Mouse (Mus musculus): ENCODE results near the gene Tmem100. TPM values are rescaled to one million over a fixed set of nuclear protein-coding genes. Genes with fewer than 3 reads are reported as not detected.
A peak's percentile ranks its signal among the peaks of the same experiment; 100 is the strongest.

Gene Tmem100
- 169 and 219 TPM in 2 replicates for polyA plus RNA-seq (2012; rRNA removed)

DNA sequence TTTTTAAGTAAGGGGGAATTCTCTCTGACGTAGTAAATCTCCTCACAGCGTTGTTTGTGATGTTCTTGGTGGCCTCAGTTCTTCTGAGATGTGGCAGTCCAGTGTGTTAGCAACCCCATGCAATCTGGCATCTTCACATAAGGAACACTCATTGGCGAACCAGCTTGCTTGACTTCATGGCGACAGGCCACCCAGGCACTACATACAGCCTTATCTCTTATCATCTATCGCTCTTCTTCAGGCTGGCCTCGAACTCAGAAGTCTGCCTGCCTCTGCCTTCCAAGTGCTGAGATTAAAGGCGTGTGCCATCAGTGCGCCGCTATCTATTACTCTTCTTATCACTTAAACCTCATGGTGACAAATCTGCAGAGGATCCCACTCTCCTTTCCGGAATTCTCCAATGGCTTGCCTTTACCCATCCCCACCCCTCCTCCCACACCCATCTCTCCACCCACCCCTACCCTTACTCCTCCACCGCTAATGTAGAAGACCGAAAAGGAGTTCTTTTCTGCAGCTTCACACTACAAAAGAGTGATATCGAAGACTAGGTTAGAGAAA is at the start of gene Tmem100:
Tmem100 (plus strand) TSS at position 508 of the 558 bp plus-strand sequence.
- no peak for DNase-seq
- TF ChIP-seq CTCF (IDR thresholded peaks at IDR 0.05; ENCODE audit: insufficient read depth, low read length) (no peak), POLR2A (IDR thresholded peaks at IDR 0.05; ENCODE audit: borderline replicate concordance, extremely low read depth, low read depth, low read length) (0 out of 2 replicates have a peak, but pooled peaks have one; percentile 1)
- H3K4me3 ChIP-seq (replicated peaks; ENCODE audit: extremely low read depth, low read depth, low read length), result peak within 1 kb of the TSS; percentile 84
- H3K4me1 ChIP-seq (ENCODE audit: control insufficient read depth, insufficient read depth, low read length), result peaks cover 6% of the 10 kb centered on the region; the same call in 1 of the 2 replicates
- WGBS, result 28% methylated on average over 13 of the region's 13 CpGs

DNA sequence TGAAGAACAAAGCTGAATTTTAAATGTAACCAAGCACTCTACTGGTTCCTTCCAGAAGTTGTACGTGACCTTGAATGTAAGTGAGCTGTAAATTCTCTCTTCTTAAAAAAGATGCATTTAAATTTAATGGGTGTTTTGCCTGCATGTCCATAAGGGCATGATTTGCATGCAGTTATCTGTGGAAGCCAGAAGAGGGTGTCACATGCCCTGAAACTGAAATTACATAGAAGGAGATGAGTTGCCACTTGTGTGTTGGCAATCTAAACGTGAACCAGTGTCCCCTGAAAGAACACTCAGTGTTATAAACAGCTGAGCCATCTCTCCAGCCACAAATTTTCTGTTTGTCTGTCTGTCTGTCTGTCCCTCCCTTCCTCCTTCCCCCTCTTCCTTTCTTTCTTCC is 47.2 kb upstream of the Tmem100 start:
- DNase-seq, result no peak
- WGBS, result 73% methylated on average over 2 of the region's 2 CpGs

DNA sequence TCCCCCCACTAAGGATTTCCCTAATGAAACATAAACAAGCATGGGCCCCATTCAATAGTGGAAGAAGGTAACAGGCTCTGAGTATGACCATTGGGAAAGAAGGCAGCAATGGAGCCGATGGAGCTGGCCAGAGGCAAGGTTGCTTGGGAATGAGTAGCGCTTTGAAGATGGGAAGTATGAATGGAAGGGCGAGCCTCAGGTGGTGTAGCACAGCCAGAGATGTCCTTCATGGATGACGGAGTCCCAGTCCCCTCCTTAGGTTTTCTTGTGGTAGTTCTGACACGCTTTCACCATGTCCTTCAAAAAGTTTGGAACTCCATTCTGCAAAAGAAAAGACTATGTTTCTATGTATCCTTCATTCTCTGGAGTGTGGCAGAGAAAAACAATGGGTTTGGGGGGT is 45.7 kb upstream of the Tmem100 start:
- H3K4me3 ChIP-seq (replicated peaks; ENCODE audit: extremely low read depth, low read depth, low read length), result no peak overlapping the region
- peaks cover under 1% of the 10 kb centered on the region; the same call in 1 of the 2 replicates for H3K4me1 ChIP-seq (ENCODE audit: control insufficient read depth, insufficient read depth, low read length)
- no peak for DNase-seq
- WGBS, result 96% methylated on average over 5 of the region's 5 CpGs
- no peak for TF ChIP-seq POLR2A (IDR thresholded peaks at IDR 0.05; ENCODE audit: borderline replicate concordance, extremely low read depth, low read depth, low read length)
- no peak for TF ChIP-seq CTCF (IDR thresholded peaks at IDR 0.05; ENCODE audit: insufficient read depth, low read length)

More for the DNA sequence above, 47.2 kb upstream of the Tmem100 start:
- TF ChIP-seq CTCF (IDR thresholded peaks at IDR 0.05; ENCODE audit: insufficient read depth, low read length) (no peak), POLR2A (IDR thresholded peaks at IDR 0.05; ENCODE audit: borderline replicate concordance, extremely low read depth, low read depth, low read length) (no peak)
- Histone ChIP-seq H3K4me3 (replicated peaks; ENCODE audit: extremely low read depth, low read depth, low read length) (no peak overlapping the region), H3K4me1 (ENCODE audit: control insufficient read depth, insufficient read depth, low read length) (peaks cover 11% of the 10 kb centered on the region)

DNA sequence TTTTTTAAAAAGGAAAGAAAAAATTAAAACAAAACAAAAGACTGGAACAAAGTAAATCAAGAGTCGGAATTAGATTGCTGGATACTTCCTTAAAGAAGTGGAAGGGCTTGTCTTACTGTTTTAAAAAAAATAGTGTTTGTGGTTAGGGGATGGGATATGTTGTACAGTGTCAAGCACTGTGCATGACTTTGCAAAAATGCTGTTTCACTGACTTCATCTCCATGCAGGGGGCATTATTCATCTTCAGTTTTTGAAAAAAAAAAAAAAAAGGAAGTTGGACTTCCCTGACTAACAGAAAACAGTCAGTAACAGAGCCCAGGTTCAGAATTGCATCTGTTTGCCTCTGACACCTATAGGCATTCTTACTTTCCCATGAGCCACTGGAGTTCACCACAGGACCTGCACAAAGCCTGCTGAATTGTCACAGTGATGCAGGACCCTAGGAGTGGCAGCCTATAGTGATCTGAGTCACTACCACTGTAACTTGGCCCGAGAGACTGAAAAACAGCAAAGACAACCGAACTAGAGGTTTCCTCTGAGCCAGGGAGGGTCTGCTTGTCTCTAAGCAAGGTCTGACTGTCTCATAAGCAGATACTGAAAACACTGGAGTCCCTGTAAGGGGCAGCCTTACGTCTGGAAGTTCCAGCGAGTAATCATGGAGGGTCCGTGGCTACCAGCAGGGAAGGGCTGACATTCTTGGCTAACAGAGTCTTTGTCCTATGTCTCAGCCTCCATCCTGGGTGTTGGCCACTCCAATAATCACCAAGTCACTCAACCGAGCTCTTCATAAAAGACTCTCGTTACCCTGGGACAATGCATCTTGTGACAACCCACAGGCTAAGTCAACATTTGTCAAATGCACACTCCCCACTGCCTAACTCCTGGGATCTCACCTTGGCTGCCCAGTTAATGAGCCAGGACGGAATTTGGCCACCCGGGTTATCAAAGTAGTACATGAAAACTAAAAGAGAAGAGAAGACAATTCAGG is 44.7 kb upstream of the Tmem100 start:
- TF ChIP-seq POLR2A (IDR thresholded peaks at IDR 0.05; ENCODE audit: borderline replicate concordance, extremely low read depth, low read depth, low read length) (no peak), CTCF (IDR thresholded peaks at IDR 0.05; ENCODE audit: insufficient read depth, low read length) (no peak)
- no peak for DNase-seq
- WGBS, result 66% methylated on average over 10 of the region's 10 CpGs
- no peak overlapping the region for H3K4me3 ChIP-seq (replicated peaks; ENCODE audit: extremely low read depth, low read depth, low read length)
- H3K4me1 ChIP-seq (ENCODE audit: control insufficient read depth, insufficient read depth, low read length), result no peaks in the 10 kb centered on the region

DNA sequence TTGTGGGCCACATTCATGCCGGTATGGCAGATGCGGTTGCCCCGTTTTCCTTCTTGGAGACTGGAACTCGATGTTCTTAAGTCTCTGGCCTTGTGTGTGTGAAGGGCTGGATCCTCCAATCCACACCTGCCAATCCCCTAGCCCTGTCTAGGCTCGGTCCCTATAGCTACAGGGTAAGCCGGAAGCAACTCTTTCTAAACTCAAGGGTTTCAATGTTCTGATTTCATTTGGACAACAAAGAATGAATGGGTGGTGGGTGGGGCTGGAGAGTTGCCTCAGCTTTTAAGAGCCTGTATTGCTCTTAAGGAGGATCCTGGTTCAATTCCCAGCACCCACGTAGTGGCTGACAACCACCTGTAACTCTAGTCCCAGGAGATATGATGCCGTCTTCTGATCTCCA is 43.6 kb upstream of the Tmem100 start:
- no peak for TF ChIP-seq POLR2A (IDR thresholded peaks at IDR 0.05; ENCODE audit: borderline replicate concordance, extremely low read depth, low read depth, low read length)
- TF ChIP-seq CTCF (IDR thresholded peaks at IDR 0.05; ENCODE audit: insufficient read depth, low read length), result no peak
- no peak for DNase-seq
- Histone ChIP-seq H3K4me1 (ENCODE audit: control insufficient read depth, insufficient read depth, low read length) (no peaks in the 10 kb centered on the region), H3K4me3 (replicated peaks; ENCODE audit: extremely low read depth, low read depth, low read length) (no peak overlapping the region)
- 90% methylated on average over 8 of the region's 8 CpGs for WGBS

DNA sequence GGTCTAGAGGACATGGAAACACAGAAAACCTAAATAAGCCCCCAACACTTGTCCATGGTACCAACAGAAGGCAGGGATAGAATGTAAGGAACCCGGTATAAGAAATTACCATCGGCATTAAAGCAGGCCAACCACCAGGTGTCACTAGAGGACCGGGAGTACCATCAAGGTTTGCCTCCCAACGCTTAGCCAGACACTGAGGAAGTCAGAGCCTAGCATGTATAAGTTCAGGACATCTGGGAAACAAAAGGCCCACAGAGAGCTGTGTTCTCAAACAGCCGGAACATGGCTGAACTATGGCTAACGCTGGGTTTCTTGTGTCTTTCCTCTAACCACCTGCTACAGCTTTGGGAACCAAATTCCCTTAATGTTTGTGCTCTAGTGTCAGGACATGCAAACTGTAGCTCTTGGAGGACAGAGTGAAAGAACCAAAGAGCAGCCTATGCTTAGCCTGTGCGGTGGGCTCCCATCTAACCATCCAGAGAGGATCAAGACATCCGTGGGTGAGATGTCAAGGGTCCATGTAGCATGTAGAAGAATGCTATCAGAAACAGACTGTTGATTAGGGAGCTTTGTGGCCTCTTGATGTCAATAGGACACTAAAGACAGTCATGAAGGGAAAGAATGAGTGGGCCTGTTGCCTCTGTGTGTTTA is 41.1 kb upstream of the Tmem100 start:
- TF ChIP-seq POLR2A (IDR thresholded peaks at IDR 0.05; ENCODE audit: borderline replicate concordance, extremely low read depth, low read depth, low read length), result no peak
- peak; percentile 88 for TF ChIP-seq CTCF (IDR thresholded peaks at IDR 0.05; ENCODE audit: insufficient read depth, low read length)
- peak; percentile 68 for DNase-seq
- H3K4me1 ChIP-seq (ENCODE audit: control insufficient read depth, insufficient read depth, low read length), result no peaks in the 10 kb centered on the region
- WGBS, result 18% methylated on average over 8 of the region's 8 CpGs
- no peak overlapping the region for H3K4me3 ChIP-seq (replicated peaks; ENCODE audit: extremely low read depth, low read depth, low read length)

DNA sequence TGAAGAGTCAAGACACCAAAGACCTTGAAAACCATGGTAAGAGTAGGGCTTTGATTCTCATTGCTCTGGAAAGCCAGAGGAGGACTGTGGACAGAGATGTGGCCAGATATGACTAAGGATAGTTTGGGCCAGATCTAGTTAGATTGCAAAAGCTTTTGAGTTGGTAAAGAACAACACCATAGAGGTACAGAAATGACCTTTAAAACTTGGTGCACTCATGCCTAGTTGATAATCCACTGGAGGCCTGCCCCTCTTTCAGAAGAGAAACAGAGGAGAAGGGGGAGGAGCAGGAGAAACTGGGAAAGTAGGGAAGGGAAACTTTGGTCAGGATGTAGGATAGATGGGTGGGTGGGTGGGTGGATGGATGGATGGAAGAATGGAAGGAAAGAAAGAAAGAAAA is 38.5 kb upstream of the Tmem100 start:
- no peak for DNase-seq
- TF ChIP-seq POLR2A (IDR thresholded peaks at IDR 0.05; ENCODE audit: borderline replicate concordance, extremely low read depth, low read depth, low read length), result no peak
- no peak for TF ChIP-seq CTCF (IDR thresholded peaks at IDR 0.05; ENCODE audit: insufficient read depth, low read length)
- Histone ChIP-seq H3K4me1 (ENCODE audit: control insufficient read depth, insufficient read depth, low read length) (peaks cover 2% of the 10 kb centered on the region; the same call in 1 of the 2 replicates), H3K4me3 (replicated peaks; ENCODE audit: extremely low read depth, low read depth, low read length) (no peak overlapping the region)

DNA sequence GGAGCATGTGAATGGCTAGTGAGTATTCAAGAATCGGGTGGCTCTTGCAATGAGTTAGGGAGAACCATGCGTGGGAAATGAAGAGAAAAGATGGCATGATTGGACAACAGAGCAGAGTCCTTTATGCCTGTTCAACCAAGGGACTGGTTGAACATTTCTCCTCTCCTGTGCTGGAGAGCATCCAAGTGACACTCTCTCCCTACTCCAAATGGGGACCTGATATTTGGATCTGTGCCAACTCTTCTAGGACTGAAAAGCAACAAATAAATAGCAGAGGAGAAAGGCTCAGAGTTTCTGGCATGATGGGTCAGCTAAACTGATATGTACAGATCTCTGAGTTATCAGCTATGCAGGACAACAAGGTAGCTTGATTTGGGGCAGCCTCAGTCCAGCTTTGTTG is 35.4 kb upstream of the Tmem100 start:
- Histone ChIP-seq H3K4me1 (ENCODE audit: control insufficient read depth, insufficient read depth, low read length) (peaks cover 2% of the 10 kb centered on the region; the same call in 1 of the 2 replicates), H3K4me3 (replicated peaks; ENCODE audit: extremely low read depth, low read depth, low read length) (no peak overlapping the region)
- DNase-seq, result no peak
- TF ChIP-seq CTCF (IDR thresholded peaks at IDR 0.05; ENCODE audit: insufficient read depth, low read length), result no peak
- TF ChIP-seq POLR2A (IDR thresholded peaks at IDR 0.05; ENCODE audit: borderline replicate concordance, extremely low read depth, low read depth, low read length), result no peak
- 72% methylated on average over 2 of the region's 2 CpGs for WGBS

DNA sequence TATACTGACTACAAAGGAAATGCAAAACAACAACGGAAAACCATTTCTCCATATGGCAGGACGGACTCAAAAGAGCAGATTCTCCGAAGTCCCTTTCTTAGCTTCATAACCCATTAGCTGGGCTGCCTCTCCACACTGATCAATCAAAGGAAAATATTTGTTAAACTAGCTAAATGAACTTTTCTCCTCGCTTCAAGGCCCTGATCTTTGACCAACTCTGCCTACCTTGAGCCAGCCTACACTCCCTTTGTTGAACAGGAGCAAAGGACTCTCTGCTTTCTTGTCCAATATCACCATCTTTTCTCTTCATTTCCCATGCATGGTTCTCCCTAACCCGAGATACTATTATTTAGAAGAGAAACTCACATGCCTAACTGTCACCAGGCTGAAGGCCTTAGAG is 34.6 kb upstream of the Tmem100 start:
- no peak for DNase-seq
- no peak overlapping the region for H3K4me3 ChIP-seq (replicated peaks; ENCODE audit: extremely low read depth, low read depth, low read length)
- 93% methylated on average over 5 of the region's 5 CpGs for WGBS
- H3K4me1 ChIP-seq (ENCODE audit: control insufficient read depth, insufficient read depth, low read length), result peaks cover 2% of the 10 kb centered on the region; the same call in 1 of the 2 replicates
- no peak for TF ChIP-seq POLR2A (IDR thresholded peaks at IDR 0.05; ENCODE audit: borderline replicate concordance, extremely low read depth, low read depth, low read length)

All from lung, adult 2 months (tissue).